Mouse (Mus musculus) olfactory bulb, adult 2 months (tissue): ENCODE results near the gene Sspo. TPM values are rescaled to one million over a fixed set of nuclear protein-coding genes. Genes with fewer than 3 reads are reported as not detected.

Experiments
- H3K27ac ChIP-seq: fragments of 200-500 bp; 2 replicates; pipeline ENCODE4 v1.5.1; 2012; ENCODE audit warnings: low read depth, low read length; ENCODE audit not compliant: insufficient read depth
- H3K4me1 ChIP-seq: fragments of 200-500 bp; 2 replicates; pipeline ENCODE4 v1.6.1; 2012; ENCODE audit warnings: low read length; ENCODE audit not compliant: control insufficient read depth, insufficient read depth
- H3K4me3 ChIP-seq: fragments of 200-500 bp; 2 replicates; pipeline ENCODE4 v1.5.1; 2012; ENCODE audit warnings: mild to moderate bottlenecking, low read depth, low read length, moderate library complexity; ENCODE audit not compliant: insufficient read depth
- CTCF ChIP-seq: fragments of 200-500 bp; IDR thresholded peaks from 2 replicates; pipeline ENCODE4 v1.5.1; 2012; ENCODE audit warnings: low read depth, mild to moderate bottlenecking, low read length, moderate library complexity; ENCODE audit not compliant: insufficient read depth
- POLR2A ChIP-seq: fragments of 200-500 bp; IDR thresholded peaks from 2 replicates; pipeline ENCODE4 v1.6.1; 2012; ENCODE audit warnings: mild to moderate bottlenecking, low read depth, low read length, moderate library complexity; ENCODE audit not compliant: insufficient read depth
- WGBS: fragments of 180-500 bp; shearing (Covaris S2); methylation state at CpG from one replicate; pipeline ENCODE4 v1.1.7; 2018; 5-methylcytosine and 5-hydroxymethylcytosine counted together
- polyA plus RNA-seq: library from polyadenylated mRNA; stranded (reverse); fragments of >200 nt; gene quantifications from 2 replicates; pipeline ENCODE4 v1.2.4, GENCODE M21; 2012; ENCODE audit warnings: low replicate concordance; ENCODE audit not compliant: missing spikeins, insufficient read depth, insufficient read length

The Sspo gene
- polyA plus RNA-seq, 1 experiment = not detected

DNA sequence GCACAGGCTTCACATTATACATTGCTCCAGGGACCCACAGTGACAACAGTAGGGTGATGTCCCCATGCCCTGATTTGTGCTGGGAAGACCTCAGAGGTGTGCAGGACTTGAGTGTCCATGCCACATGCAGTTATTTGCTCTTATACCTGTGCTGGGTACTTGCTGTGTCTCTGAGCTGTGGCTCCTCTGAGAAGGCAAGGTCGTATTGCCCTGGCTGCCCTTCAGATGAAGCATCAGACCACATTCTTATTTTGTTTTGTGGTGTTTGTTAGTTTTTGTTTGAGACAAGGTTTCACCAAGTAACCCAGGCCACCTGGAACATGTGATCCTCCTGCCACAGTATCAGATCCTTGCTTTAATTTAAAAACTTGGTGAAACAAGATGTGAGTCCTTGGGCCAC, 33.1 kb upstream of the Sspo start:
- H3K27ac ChIP-seq = no peak overlapping the region
- no peak overlapping the region for H3K4me3 ChIP-seq
- TF ChIP-seq POLR2A (no peak), CTCF (no peak)
- no peaks in the 10 kb centered on the region for H3K4me1 ChIP-seq
- 94% methylated on average over 1 of the region's 1 CpGs for WGBS

DNA sequence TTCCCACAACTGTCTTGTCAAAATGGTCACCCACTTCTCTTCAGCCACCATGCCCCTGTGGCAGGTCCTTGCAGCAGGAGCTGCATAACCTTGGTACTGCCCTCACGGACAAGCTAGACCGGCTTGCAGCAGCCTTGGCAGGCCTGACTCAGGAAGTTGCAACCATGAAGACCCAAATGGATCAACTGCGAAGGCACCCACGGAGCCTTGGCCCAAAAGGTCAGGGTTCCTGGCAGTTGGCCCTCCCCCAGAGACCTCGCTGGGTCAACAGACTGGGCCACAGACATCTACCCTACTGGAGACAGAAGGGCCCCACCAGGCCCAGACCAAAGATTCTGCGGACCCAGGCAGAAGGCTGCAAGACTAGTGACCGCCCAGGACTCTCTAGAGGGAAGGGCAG, 32.4 kb upstream of the Sspo start:
- H3K4me3 ChIP-seq = no peak overlapping the region
- H3K27ac ChIP-seq = no peak overlapping the region
- H3K4me1 ChIP-seq = peaks cover 4% of the 10 kb centered on the region
- 91% methylated on average over 7 of the region's 7 CpGs for WGBS
- no peak for TF ChIP-seq POLR2A
- TF ChIP-seq CTCF = no peak

DNA sequence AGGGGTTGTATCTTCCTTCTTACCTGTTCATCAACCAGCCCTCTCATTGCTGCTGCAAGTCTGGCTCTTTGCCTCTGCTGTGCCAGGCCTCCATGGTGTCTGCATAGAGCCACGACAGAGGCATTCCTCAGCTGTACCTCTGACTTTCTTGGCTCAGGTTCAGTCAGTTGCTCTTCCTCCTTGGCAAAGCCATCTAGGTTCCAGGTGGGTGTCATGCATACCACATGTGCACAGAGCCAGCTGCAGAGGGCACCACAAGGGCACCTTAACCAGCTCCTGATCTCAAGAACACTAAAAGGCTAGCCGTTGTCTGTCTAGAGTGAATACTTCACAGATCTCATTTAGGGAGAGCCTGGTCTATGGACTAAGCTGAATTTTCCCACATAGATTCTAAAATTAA, 31.5 kb upstream of the Sspo start:
- 71% methylated on average over 2 of the region's 2 CpGs for WGBS
- TF ChIP-seq CTCF = no peak

DNA sequence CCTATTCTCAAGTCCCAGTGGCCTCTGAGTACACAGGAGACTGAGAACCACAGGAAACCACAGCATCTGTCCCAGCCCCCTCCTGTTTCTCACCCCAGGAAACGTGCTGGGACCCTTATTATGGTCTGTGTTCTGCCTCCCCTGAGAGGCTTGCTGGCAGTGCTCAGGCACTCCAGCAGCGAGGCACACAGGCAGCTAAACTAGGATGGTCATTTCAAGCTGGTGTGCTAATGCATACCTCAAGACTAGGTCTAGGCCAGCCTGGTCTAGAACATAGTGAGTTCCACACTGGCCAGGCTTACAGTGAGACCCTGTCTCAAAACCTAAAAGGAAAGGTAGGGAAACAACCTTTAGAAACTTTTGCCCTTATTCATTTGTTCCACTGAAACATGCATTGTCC, 27.4 kb upstream of the Sspo start:
- H3K27ac ChIP-seq = no peak overlapping the region
- H3K4me3 ChIP-seq = no peak overlapping the region
- TF ChIP-seq CTCF (no peak), POLR2A (no peak)
- H3K4me1 ChIP-seq = peaks cover 4% of the 10 kb centered on the region
- WGBS = 11% methylated on average over 2 of the region's 2 CpGs

More for the DNA sequence above, 31.5 kb upstream of the Sspo start:
- Histone ChIP-seq H3K4me1 (peaks cover 4% of the 10 kb centered on the region), H3K4me3 (no peak overlapping the region), H3K27ac (no peak overlapping the region)

DNA sequence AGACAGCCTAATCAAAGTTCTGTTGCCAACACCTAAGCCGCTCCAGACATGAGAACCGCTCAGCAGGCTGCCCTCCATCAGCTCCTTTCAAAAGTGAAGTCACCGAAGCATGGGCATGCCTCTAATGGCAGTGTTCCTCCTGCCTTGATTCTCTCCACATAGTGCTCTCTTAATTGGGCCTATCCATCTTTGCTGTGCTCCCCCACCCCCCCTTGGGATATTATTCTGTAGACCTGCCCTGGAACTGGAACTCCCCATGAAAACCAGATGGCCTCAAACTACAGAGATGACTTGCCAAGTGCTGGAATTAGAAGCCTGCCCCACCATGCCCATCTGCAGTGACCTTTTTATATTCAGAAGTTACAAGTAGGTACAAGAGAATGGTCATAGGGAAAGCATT, 24.7 kb upstream of the Sspo start:
- 66% methylated on average over 3 of the region's 3 CpGs for WGBS
- peaks cover 4% of the 10 kb centered on the region for H3K4me1 ChIP-seq
- TF ChIP-seq POLR2A (no peak), CTCF (no peak)
- H3K27ac ChIP-seq = no peak overlapping the region
- H3K4me3 ChIP-seq = no peak overlapping the region

DNA sequence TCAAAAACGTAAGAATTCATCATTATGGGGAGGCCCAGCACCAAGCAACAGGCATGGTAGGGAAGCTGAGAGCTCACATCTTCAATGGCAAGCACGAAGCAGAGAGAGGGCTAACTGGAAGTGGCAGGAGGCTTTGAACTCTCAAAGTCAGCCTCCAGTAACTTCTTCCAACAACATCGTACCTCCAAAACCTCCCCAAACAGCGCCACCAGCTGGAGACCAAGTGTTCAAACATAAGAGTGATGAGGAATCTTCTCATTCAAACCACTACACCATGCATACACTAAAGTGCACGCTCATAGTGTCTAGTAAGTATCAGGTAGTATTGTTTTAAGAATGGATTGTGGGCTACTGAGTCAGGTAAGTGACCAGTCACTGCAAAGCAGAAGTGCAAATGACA, 24.0 kb upstream of the Sspo start:
- TF ChIP-seq POLR2A = no peak
- no peak for TF ChIP-seq CTCF
- H3K4me3 ChIP-seq = no peak overlapping the region
- peaks cover 4% of the 10 kb centered on the region for H3K4me1 ChIP-seq
- no peak overlapping the region for H3K27ac ChIP-seq
- 74% methylated on average over 5 of the region's 5 CpGs for WGBS

DNA sequence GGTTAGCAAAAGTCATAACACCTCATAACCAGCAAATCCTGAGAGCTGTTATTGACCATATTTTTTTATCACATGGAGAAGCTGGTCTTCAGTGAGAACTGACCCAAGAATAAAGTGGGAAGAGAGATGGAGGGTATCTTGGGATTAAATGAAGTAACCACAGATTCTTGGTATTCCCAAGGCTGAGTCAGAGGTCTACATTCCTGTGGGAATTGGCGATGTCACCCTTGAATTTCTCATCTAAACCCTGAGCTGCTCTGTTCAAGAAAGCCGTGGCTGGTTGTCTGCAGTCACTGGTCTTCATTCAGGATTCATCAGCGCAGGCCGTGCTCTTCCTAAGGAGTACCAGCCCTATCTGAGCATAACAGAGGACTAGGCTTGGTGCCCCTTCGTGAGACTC, 21.1 kb upstream of the Sspo start:
- no peak overlapping the region for H3K27ac ChIP-seq
- H3K4me1 ChIP-seq = no peaks in the 10 kb centered on the region
- WGBS = 79% methylated on average over 5 of the region's 5 CpGs
- H3K4me3 ChIP-seq = no peak overlapping the region
- TF ChIP-seq CTCF = no peak
- TF ChIP-seq POLR2A = no peak

DNA sequence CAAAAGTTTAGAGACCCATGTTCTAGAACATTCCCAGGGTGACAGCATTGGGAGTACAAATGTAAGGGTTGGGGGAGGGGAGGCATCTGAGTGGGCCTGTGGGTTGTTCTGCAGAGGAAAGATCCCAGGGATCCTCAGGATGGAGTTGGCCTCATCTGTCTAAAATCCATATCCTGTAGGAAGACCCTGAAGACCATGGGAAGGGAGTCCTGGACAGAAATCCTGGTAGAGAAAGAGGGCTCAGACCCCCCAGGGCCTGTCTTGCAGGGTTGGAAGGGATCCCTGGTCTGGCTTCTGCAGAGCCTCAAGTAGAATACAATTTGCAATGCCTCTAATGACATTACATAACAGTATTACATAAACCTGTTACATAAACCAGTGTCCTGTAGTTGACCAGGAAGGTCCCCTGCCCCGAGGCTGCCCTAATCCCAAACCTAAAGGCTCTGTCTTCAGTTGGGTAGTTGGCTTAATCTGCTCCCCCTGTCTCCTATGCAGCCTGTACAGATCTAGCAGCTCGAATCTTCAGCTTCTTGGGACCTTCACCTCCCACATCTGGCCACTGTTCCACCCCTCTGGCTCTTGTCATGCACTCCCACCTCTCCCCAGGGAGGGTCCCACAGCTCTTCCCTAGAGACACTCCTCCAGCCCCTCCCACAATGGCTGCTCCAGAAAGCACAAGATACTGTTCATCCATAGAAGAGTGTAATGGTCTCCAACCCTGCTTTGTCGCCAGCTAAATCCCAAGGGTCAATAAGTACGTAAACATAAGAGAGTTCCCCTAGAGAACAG, 19.1 kb upstream of the Sspo start:
- no peak for TF ChIP-seq CTCF
- no peak for TF ChIP-seq POLR2A
- H3K27ac ChIP-seq = no peak overlapping the region
- H3K4me3 ChIP-seq = no peak overlapping the region
- H3K4me1 ChIP-seq = no peaks in the 10 kb centered on the region
- WGBS = 75% methylated on average over 4 of the region's 4 CpGs

DNA sequence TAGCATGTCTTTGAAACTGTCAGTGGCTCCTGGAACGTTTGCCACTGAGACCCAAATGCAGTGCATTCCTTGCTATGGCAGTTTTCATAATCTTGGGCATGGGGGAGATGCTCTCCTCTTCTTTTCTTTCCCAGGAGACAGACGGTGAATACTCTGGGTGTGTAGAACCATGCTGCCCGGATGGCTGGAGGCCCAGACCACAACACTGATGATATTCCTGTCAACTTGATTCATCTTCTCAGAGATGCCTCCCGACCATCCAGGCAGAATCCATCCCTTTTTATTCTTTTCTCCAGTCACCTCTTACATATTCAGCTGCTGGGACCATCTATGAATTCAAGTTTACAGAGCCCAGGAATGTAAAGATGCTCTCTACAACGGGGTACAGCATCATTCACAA, 17.3 kb upstream of the Sspo start:
- peaks cover 4% of the 10 kb centered on the region for H3K4me1 ChIP-seq
- no peak overlapping the region for H3K4me3 ChIP-seq
- H3K27ac ChIP-seq = no peak overlapping the region
- 76% methylated on average over 5 of the region's 5 CpGs for WGBS
- no peak for TF ChIP-seq CTCF
- TF ChIP-seq POLR2A = no peak
